Mouse (Mus musculus) megakaryocyte, adult 5-6 weeks (primary cell): ENCODE measurements around the gene Fam155a. TPM values are rescaled to one million over a fixed set of nuclear protein-coding genes. Genes with fewer than 3 reads are reported as not detected.
A peak's percentile ranks its signal among the peaks of the same experiment; 100 is the strongest.

Experiments
- ATAC-seq: 2 replicates; pipeline ENCODE4 v1.8.0; 2016; ENCODE audit warnings: mild to moderate bottlenecking, inconsistent platforms; ENCODE audit not compliant: poor library complexity, severe bottlenecking
- total RNA-seq, 2 experiments: library from RNA; stranded (forward) in 1 of 2; stranded (reverse) in 1 of 2; fragments of 153-499, 151-499 nt in 1 of 2; fragments of 221-1000, 200-1000 nt in 1 of 2; gene quantifications; 2 replicates each; pipeline versions ENCODE4 v1.2.3 to v1.2.4; 2015 to 2017

Fam155a gene
- total RNA-seq, 2 experiments from 2014 or later = not detected

DNA sequence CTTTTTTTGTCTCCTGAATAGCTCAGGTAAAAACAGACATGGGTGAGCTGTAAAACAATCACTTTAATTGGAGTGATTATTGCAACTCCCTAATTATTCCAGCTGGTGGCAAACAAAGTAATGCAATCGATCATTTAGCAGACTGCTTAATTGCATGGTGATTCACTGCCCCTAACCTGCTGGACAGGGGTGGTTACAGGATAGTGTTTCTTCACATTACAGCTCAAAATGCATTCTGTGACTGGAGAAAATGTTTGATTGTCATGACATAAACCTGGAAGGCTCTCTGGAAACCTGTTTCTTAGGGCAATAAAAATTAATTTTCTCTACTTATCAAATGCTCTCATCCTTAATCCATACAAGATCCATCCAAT is 276.7 kb downstream of the Fam155a start:
- ATAC-seq = no peak

DNA sequence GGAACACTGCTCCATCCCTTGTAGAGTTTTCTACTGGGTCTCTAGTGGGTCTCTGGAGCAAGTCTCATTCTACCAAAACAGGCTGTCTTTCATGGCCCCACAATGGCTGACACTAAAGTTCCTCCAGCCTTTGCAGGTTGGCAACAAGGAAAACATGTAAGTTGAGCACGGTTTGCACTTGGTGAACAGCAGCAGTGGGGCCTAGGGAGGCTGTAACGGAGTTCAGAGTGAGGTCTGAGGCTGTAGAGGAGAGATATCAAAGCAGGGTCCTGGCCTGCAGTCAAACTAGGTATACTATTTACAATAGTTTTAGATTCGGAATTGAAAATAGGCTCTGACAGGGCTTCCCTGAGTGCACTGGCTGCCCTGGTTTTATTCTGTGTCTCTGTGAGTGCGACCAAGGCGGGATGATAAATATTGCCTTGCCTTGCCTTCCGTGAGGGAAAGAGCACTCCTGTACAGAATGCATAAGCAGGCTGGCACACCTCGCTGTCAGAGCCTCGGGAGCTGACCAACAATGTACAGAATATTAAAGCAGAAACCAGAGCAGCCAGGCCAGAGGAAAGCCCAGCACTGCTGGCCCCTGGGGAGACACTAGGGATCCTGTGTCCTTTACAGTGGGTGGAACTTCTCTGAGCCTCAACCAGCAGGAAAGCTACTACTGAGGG is 277.3 kb downstream of the Fam155a start:
- ATAC-seq = no peak

DNA sequence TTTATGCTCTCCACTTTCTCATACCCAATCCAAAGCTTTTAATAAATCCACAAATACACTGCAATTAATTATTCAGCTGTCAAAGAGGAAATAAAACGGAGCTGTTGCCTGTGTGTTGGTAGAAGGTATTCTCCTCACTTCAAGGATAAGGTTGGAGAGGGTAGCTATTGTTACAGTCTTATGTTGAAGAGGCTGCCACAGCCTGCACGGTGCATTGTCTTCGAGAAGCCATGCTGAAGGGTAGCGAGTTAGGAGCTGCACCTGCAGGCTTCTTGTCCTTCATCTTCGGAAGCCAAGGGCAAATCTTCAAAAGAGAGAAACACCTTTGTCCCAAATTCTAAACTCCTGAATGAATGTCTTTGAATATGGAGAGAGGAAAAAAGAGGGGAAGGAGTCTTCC is 288.4 kb downstream of the Fam155a start:
- no peak for ATAC-seq

DNA sequence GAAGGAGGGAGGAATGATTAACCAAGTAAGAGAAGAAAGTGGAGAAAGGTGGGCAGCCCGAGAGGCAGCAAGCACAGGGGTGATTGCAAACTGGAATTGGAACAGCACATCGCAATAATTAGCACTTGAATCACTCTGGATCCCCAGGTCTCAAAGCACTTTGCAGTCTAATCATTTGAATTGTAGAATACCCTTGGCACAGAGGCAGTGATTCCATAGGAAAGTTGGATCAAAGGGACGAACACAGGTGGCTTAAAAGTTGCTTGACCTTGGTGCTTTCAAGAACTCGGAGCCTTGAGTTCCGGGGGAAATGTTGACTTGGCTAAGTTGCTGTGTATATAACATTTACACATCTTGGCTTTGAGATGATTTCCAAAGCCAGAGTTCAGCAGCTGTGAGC is 299.7 kb downstream of the Fam155a start:
- ATAC-seq = no peak

DNA sequence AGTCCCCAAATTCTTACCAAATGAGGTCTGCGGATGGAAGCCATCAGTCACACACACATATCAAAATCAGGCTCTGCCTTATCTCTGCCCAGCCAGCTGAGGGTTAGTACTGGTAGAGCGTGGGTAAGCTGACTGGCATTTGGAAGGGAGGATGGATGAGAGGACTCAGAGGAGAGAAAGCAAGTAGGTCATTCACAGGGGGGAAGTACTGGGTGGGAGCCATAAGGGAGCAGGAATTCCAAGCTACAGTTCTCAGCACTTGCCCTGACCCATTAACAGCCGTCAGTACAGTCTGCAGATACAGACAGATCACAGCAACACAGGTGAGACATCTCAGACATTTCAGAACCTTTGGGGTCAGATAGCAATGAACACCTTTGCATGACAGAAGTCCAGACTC is 300.8 kb downstream of the Fam155a start:
- no peak for ATAC-seq

DNA sequence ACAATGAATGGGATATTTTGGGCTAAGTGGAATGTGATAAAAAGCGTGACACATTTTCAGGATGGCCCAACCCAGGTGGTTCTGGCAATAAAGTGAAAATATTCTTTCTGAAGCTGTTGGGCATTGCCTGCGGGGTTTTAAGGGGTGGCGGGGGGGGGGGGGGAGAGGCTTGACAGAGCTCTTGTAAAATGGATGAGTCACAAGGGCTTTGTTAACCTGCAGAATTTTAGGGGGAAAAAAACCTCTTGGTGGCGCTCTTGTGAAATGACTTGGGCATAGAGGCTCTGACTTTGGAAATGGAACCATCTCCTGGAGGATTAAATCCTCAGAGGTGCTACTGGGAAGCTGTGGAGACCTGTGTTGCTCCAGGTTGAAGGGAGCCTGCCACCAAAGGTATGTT is 309.9 kb downstream of the Fam155a start:
- no peak for ATAC-seq

DNA sequence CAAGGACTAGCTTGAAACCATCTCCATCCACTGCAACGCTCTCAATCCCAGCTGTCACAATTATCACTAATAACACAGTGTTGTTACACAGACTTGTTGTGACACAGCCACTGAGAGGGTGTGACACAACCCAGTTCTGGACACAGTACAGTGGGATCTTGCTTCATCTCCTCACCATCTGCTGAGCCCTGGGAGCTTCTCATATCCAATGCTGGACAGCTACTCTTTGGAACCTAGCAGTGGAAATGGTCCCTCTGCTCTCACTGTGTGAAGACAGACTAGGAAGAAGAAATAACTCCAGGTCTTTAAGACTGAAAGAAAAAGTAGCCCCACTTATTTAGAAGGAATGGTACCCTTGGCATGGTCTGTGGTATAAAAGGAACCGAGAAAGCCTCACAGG is 310.3 kb downstream of the Fam155a start:
- ATAC-seq = no peak

DNA sequence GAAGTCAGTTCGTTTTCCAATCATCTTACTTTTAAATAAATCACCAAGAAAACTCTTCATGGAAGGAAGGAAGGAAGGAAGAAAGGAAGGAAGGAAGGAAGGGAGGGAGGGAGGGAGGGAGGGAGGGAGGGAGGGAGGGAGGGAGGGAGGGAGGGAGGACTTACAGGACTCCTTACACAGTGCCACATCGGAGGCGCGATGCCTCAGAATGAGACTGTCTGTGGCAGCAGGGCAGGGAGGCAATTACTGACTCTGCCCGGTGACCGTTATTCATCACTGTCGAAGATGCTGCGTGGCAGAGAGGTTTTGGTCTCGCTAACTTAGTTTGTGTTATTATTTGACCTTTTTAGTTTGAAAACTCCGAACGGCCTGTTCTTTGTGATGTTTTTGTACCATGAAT is 312.3 kb downstream of the Fam155a start:
- ATAC-seq = no peak

DNA sequence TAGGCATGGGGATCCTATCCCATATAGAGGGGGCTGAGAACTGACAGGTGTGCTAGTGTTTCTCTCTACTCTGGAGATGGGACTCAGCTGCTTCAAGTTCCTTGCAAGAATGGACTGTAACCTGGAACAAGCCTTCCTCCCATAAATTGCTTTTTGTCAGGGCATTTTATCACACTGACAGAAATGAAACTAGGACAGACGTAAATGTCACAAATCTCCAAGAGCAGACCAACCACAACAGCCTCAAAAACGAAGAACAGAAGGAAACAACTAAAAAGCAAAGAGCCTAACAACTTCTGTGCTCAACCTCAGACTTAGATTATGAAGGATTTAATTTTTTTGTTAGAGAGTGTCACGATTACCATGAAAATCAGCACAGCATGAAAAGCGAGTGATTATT is 315.8 kb downstream of the Fam155a start:
- ATAC-seq = no peak

DNA sequence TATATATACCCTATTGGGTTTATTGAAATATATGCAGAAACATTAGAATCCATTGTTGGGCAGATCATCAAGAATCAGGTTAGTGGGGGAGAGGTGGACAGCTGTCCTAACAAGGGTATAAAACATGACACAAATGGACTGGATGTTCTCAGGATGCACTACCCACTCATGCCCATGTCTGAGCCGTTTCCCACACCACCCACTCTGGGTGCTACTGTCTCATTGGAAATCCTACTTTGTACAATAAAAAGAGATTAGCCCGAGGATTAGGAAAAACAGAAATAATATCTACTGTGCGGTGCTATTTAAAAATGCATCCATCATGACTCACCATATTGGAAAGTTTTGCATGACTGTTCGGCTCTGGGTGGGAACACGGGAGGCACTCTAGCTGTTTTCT is 317.2 kb downstream of the Fam155a start:
- ATAC-seq = no peak

DNA sequence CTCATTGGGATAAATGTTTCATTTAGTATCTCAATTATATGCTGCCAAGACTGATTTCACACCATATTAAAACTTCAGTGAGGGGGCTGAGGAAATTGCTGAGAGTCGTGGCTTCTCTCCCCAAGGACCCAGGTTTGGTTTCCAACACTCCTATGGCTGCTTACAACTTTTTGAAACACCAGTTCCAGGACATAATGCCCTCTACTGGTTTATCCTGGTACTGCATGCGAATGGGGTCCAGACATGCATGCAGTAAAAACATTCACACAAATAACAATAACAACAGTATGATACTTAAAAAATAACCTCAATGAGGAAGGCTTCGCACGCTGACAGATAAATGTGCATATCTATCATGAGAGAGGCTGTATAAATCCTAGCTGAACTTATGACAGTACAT is 319.4 kb downstream of the Fam155a start:
- no peak for ATAC-seq

DNA sequence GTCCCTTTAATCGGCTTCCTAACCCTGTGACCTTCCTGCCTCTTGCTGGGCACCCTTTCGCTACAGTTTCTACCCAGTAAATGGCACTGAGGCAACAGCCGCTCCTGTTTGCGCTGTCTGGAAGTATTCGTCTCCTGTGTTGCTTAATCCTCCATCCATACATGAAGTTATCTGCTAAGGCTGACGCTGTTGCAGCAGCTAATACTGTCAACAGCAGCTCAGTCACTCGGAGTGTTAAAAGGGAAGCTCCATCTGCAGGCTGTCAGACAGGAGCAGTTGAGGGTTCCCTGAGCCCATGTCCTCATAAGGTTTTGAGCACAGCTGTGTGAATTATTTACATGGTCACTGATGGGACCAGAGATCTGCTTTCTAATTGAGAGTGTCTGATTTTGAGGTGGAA is 322.3 kb downstream of the Fam155a start:
- ATAC-seq = no peak

DNA sequence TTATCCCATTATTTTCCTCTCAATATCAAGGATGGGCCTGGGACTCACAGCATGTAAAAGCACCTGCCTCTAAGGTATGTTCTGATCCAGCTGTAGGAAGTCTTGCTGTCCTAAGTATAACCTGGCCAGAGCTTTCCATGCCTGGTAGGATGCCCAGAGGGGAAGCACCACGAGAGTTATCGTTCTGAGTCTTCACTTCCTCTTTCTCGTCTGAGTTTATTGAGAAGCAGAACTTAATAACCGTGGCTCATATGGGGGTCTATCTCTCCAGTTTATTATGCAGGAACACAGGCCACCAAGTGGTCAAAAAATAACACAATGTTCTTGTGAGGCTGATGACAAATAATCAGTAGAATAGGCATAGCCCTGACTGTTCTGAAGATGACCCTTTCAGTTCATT is 333.1 kb downstream of the Fam155a start:
- peak; percentile 72 for ATAC-seq

DNA sequence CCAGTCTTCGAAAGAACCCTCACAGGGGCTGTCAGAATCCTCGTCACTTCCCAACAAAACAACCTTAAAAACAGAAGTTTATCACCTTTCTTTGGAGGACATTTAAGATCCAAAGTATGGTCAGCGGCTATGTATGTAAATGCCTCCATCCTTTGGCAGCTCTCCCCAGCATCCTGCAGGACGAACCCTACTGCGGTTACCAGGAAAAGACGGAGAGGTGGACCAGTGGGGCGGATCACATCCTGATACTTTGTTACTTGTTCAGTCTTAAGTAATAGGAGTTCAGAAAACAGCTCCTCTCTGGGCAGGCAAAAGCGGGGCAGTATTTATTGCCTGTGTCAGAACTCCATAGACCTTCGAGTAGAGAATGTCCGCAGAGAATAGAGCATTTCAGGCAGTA is 335.5 kb downstream of the Fam155a start:
- ATAC-seq = no peak

DNA sequence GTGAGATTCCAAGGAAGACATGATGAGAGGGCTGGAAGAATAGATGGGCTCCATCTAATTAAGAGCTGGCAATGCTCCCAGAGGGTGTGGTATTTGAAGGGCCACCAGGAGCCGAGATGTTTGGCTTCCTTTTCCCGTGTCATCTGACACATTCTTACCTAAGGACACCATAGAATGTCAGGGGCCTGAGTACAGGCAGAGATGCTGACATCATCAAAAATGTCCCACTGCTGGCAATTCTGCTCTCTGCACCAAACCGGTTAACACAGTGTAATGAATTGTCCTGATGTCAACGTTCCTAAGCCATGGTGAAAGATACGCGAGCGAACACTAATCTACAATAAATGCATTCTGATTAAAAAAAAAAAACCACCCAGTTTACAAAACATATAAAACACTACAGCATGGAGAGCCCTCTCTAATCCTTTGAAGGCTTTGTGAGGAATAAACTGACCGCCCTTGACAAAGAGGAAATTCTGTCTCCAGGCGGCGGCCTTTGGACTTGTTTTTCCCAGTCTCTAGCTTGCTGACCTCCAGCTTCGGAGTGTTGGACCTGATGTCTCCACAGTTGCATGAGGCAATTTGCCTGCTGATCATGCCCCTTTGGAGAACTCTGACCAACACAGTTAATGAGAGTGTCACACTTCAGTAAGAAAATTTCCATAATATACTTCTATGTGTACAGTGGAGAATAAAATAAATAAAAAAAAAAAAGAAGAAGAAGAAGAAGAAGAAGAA is 338.2 kb downstream of the Fam155a start:
- no peak for ATAC-seq

DNA sequence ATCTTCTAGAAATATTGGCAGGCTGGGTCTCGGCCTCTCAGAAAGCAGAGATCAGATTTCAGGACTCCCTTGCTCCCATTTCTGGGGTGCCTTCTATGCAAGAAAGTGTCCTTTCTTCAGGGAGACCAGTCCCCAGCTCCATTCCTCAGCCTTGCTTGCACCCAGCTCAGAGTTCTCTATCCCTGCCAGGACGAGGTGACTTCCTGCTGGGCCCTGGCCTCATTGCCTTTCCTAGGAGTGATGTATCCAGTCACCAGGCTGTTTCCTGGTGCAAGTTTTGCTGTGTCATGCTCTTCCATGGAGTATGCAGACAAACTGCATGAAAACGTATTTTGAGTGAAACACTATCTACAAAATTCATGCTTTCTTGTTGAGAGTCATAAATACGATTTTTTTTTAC is 342.1 kb downstream of the Fam155a start:
- no peak for ATAC-seq

DNA sequence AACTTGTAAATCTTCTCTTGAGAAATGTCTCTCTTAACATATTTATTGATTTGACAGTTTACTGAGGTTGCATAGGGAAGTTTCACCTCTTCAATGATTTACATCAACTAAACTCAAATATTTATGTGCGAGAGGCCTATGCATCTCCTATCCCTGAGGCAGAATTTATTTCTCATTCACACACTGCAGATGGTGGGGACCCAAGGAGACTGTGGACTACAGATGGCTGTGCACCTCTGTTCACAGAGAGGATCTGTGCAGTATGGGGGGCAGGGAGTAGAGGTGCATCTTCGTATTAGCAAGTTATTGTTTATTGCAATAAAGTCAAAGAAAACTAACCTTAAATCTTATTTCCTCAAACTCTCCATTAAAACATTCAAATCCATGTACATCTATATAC is 346.9 kb downstream of the Fam155a start:
- ATAC-seq = no peak

DNA sequence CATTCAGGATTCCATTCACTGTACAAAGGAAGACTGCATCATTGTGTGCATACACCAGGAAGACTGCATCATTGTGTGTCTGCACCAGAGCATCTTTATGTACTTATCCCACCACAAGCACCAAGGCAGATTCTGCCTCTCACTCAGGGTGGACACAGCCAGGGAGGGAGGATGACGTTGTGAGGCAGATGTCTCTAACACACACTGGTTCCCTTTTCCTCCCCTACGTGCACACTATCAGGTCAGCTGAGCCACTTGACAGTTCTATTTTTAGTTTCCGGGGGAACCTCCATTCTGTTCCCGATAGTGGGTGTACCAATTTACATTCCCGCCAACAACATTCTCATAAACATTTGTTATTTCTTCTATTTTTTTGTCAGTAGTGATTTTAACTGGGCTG is 347.4 kb downstream of the Fam155a start:
- ATAC-seq = peak; percentile 82

DNA sequence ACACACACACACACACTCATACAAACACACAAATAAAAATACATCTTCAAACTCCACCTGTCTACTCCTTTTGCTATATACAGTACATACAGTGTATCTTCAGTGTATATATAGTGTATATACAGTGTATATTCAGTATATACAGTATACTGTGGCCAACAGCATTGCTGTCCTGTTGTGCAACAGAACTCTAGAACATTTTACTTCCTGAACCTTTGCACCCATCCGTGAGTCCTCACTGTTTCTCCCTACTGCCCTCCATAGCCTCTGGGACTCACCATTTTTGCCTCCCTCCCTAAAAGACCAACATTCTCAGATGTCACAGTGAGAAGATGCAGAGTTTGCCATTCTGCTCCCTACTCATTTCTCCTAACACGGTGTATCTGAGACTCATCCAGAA is 347.8 kb downstream of the Fam155a start:
- ATAC-seq = peak; percentile 38; the same call in 1 of the 2 replicates

DNA sequence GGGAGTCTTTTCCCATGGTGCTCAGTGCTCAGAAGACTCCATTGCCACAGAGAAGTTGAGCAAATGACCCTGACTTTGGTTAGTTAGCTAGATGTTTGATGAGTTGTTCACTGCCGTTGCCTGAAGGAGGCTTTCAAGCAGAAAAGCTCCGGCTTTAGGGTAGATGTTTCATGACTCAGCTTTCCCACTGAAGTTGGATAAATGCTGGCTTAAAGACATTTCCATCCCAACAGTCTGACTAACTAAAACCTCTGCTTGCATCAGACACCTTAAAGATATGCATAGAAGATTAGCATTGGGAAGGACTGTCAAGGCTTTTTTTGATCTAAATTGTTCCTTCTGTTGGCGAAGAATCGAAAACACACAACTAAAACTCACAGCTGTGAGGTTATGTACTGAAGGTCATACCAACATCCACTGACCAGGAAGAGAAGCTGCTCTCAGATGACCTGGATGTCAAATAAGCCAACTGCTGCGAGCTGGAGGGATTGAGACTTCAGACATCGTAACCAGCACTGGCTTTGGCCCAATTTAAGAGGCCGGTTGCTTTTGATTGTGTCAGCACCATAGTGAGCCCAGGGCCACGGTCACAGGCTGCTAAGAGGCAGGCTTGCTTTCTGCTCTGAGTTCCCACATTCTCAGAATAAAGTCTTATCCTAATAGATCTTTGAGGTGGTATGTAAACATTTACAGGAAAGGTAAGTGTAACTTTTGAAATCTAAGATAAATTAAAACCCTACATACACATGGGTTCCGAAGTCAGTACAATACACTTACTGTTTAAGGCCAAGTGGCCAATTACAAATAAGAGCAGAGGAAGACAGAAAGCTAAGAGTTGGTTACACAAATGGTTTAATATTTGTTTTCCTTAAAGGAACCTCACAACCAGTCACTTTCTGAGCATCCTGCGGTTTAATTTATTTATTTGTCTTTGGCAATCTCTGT is 351.8 kb downstream of the Fam155a start:
- ATAC-seq = no peak

DNA sequence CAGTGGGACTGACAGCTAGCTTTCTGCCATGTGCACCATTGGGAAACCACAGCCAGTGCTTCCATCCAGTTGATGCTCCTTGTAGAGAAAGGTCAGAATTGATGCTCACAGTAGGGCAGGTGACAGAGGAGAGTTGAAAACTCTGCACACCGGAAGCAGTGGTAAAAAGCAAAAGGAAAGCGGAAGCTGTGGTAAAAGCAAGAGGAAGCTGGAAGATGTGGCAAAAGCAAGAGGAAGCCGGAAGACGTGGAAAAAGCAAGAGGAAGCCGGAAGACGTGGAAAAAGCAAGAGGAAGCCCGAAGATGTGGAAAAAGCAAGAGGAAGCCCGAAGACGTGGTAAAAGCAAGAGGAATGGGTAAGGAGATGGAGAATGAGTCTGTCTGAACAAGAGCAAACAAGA is 354.8 kb downstream of the Fam155a start:
- ATAC-seq = peak; percentile 81

DNA sequence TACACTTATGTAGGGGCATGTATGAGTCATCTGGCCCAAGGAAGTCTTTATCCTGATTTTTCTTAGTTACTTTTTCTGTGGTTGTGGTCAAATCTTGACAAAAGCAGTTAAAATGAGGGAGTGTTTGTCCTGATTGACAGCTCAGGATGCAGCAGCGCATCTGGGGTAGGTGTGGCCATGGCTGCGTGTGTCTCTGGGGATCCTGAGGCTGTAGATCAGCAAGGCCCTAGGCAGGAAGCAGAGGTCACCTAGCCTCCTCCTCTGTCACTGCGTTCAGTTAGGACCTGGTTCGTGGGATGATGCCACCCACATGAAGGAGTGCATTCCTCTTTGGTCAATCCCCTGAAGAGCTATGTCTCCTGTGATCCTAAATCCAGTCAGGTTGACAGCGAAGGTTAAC is 362.5 kb downstream of the Fam155a start:
- no peak for ATAC-seq
